ENCODE assay signal across 26 mouse cellular contexts in the genomic region with DNA sequence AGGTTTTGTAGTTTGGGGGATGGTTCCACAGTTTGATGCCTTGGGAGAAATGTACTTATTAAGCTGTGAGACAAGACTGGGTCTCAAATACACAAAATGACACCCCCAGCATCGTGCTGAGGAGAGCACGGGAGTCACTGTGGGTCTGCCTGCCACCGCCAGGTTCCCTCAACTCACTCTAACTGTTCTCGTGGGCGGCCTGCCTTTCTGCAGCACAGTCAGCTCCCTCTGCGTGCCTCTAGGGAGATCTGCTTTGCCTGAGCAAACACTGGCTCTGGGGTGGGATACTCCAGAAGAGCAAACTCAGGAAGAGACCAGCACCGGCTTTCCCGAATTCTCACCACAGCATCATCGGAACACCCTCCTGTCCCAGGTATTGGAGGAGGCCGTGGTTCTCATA.
DNase-seq lines count a peak whose midpoint lies in the region; ATAC-seq and TF ChIP-seq lines count a peak whose summit lies in the region.
"Had no signal": no experiment of that assay in that cellular context is flagged by ENCODE, and none has a peak within 500 bp of the region (broad histone marks: within the 10 kb centered on the region; RNA-seq: fewer than 3 reads in every experiment).

No protein-coding gene starts in this region.

- peak; percentile 81 for ATAC-seq in frontal cortex, adult (ENCODE audit: low TSS enrichment)
- ATAC-seq in limb, embryonic 12.5 days (ENCODE audit: insufficient number of reproducible peaks, insufficient read depth, low FRiP score, low TSS enrichment, low read depth) = no peak
- ATAC-seq: CD4-positive, CD25-positive, alpha-beta regulatory T cell, adult 4 months; forebrain, embryonic 14.5 days had no signal

- peak; percentile 58 for TF ChIP-seq CTCF in layer of hippocampus, adult 2 months (conservative IDR thresholded peaks at IDR 0.05)

- no peaks in the 10 kb centered on the region for H3K9me3 ChIP-seq in limb, embryonic 12.5 days
- H3K9me3 ChIP-seq in limb, embryonic 10.5 days (replicated peaks) = no peaks in the 10 kb centered on the region
- H3K9me3 ChIP-seq: embryonic facial prominence, embryonic 15.5 days; forebrain, embryonic 10.5 days; heart, embryonic 15.5 days had no signal

- no peaks in the 10 kb centered on the region for H3K36me3 ChIP-seq in limb, embryonic 12.5 days
- no peaks in the 10 kb centered on the region for H3K36me3 ChIP-seq in limb, embryonic 10.5 days
- H3K36me3 ChIP-seq: embryonic facial prominence, embryonic 15.5 days; forebrain, embryonic 10.5 days; G1E; heart, embryonic 15.5 days had no signal

- 72% methylated on average over 10 of the region's 10 CpGs for WGBS in limb, embryonic 12.5 days
- 78% methylated on average over 10 of the region's 10 CpGs for WGBS in limb, embryonic 10.5 days

- H3K9ac ChIP-seq in limb, embryonic 12.5 days (replicated peaks) = 0 out of 2 replicates have a peak overlapping the region, but pooled peaks have one; percentile 12
- H3K9ac ChIP-seq: embryonic facial prominence, embryonic 15.5 days; heart, embryonic 15.5 days had no signal

- no peak overlapping the region for H3K4me3 ChIP-seq in layer of hippocampus, adult 2 months
- H3K4me3 ChIP-seq in limb, embryonic 12.5 days (replicated peaks) = no peak overlapping the region
- H3K4me3 ChIP-seq in limb, embryonic 10.5 days = no peak overlapping the region
- H3K4me3 ChIP-seq: embryonic facial prominence, embryonic 15.5 days; erythroblast, embryonic 14.5 days; forebrain, embryonic 10.5 days; heart, adult 2 months; heart, embryonic 15.5 days had no signal

- no peaks in the 10 kb centered on the region for H3K4me1 ChIP-seq in limb, embryonic 12.5 days (replicated peaks)
- peaks cover 4% of the 10 kb centered on the region for H3K4me1 ChIP-seq in limb, embryonic 10.5 days
- H3K4me1 ChIP-seq: embryonic facial prominence, embryonic 15.5 days; heart, embryonic 15.5 days had no signal

- H3K4me2 ChIP-seq in limb, embryonic 12.5 days = no peak overlapping the region
- H3K4me2 ChIP-seq: embryonic facial prominence, embryonic 15.5 days; heart, embryonic 11.5 days; heart, embryonic 15.5 days had no signal

- DNase-seq in frontal cortex, postnatal 14 days (ENCODE audit: low spot score in 2 of 2) = no peak
- peak in 1 of 2 experiments; percentile 37 for DNase-seq in layer of hippocampus, adult 2 months (ENCODE audit: low spot score in 2 of 2)
- no peak for DNase-seq in layer of hippocampus, postnatal 10 days (ENCODE audit: low spot score in 2 of 2)
- no peak for DNase-seq in limb, embryonic 10.5 days (ENCODE audit: low spot score)
- peak; percentile 62 for DNase-seq in right cerebral cortex, adult 18-20 months
- DNase-seq in right cerebral cortex, postnatal 4 days = no peak
- DNase-seq: adrenal gland, adult 8-10 months; adrenal gland, postnatal 36 days; B cell, adult 2 months; cerebellum, adult 11 months; cerebellum, adult 8-10 months; cerebellum, postnatal 14 days; embryo, embryonic 11 days; gastrocnemius, postnatal 14 days; heart, adult 2 months; heart, postnatal 14 days had no signal

- H3K27ac ChIP-seq in layer of hippocampus, adult 2 months = no peak overlapping the region
- H3K27ac ChIP-seq in limb, embryonic 12.5 days = no peak overlapping the region
- no peak overlapping the region for H3K27ac ChIP-seq in limb, embryonic 10.5 days
- H3K27ac ChIP-seq: embryonic facial prominence, embryonic 15.5 days; forebrain, embryonic 10.5 days; heart, adult 2 months; heart, embryonic 15.5 days had no signal

- no peaks in the 10 kb centered on the region for H3K27me3 ChIP-seq in limb, embryonic 12.5 days
- no peaks in the 10 kb centered on the region for H3K27me3 ChIP-seq in limb, embryonic 10.5 days (ENCODE audit: low read depth, poor library complexity, severe bottlenecking)
- H3K27me3 ChIP-seq: embryonic facial prominence, embryonic 15.5 days; heart, embryonic 15.5 days had no signal
